Mouse (Mus musculus) heart, postnatal 25 days (tissue): Measurements from ENCODE around the gene Ksr1. TPM values are rescaled to one million over a fixed set of nuclear protein-coding genes. Genes with fewer than 3 reads are reported as not detected.

Experiments used
- DNase-seq: peaks from one replicate; pipeline ENCODE4 v3.0.0; 2022; ENCODE audit warnings: low spot score
- intact Hi-C: fragments of 180-260 bp; cut with DNase I; formaldehyde crosslinking; loops from one replicate; pipeline ENCODE4 v1.15.1; 2025
- total RNA-seq, 2 experiments: library from RNA; stranded (reverse); gene quantifications; 2 replicates each; pipeline ENCODE4 v1.2.3; 2021

Ksr1 gene
- total RNA-seq, 2 experiments from 2014 or later: 7.3 TPM

DNA sequence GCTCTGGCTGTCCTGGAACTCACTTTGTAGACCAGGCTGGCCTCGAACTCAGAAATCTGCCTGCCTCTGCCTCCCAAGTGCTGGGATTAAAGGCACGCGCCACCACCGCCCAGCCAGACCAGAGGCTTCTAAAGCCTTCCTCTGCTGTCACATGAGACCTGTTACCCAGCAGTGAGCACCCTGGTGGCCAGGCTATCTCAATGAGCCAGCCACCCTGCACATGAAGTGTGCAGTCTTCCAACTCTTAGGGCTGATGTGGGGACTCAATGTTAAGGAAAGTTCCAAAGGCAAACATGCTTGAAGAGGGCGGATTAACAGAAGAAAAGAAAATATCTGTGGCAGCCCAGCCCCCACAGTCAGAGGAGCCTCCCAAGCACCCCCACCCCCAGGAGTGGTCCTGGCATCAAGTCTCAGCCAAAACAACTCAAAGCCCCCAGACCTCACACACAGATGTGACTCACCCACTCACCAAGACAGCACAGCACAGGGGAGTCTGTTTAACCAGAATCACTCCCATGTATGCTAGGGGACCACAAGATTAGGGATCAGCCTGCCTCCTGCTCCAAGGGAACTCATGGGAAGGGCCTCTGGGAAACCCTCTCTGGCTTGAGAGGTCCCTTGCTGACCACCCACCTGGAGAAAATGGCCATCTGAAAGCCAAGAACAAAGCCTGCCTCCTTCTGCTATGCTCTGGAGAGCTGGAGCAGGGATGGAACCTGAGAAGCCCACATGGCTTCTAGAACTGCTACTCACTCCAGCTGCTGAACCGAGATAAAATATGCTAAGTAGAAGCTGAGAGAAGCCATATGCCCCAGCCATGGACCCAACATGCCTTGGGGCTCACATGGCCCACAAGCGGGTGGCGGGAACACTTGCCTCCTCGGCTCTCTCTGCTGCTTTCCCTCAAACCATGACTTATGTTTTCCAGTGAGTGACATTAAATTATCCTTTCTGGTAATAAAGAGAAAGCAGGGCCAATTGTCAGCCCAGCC is 91.8 kb downstream of the Ksr1 start:
- no peak for DNase-seq
- intact Hi-C loops: no loop called here

DNA sequence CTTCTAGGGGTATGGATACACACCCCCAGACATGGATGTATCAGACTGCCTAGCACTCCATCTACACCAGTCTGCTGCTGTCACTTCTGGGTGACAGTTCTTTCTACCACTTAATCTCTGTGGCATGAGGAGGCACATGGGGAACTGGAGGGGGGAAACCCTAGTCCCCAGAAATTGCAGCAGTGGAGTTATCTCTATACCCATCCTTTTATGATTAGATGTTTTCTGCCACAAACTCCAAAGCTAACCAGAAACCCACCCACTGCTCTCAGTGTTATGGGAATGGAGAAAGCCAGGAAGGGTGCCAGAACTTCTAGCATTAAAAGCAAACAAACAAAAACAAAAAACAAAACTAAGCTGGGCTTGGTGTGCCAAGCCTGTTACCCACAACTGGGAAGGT is 92.8 kb downstream of the Ksr1 start:
- intact Hi-C loops: no loop called here
- DNase-seq: no peak

DNA sequence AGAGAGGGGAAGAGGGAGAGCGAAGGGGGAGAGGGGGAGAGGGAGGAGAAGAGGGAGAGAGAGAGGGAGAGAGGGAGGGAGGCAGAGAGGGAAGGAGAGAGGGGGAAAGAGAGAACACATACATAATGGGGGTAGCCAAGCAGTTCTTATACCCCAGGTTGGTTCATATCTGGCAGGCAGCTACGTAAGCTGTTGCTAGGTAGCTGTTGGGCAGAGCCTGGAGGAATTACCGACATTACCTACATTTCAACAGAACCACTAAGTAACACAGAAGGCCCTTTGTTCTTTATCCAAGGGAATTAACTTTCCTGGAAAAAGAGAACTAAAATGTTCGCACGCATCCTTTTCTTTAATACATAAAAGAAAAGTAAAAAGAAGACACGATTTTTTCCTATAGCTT is 93.4 kb downstream of the Ksr1 start:
- intact Hi-C loops: no loop called here
- no peak for DNase-seq

DNA sequence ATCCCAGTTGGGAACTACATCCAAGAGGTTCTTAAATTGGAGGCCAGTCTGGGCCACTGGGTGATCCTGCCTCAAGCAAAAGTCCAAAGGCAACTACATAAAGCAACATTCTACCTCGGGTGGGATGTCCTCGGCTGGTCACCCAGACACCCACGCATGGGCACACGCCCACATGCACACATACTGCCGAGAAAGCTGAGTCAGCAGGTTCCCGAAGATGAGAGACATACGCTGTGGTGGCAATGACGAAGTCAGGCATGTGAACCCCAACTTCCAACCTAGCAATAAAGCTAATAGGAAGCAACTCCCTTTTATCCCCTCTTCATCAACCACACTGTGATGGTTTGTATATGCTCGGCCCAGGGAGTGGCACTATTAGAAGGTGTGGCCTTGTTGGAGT is 94.7 kb downstream of the Ksr1 start:
- no peak for DNase-seq
- intact Hi-C loops: no loop called here

DNA sequence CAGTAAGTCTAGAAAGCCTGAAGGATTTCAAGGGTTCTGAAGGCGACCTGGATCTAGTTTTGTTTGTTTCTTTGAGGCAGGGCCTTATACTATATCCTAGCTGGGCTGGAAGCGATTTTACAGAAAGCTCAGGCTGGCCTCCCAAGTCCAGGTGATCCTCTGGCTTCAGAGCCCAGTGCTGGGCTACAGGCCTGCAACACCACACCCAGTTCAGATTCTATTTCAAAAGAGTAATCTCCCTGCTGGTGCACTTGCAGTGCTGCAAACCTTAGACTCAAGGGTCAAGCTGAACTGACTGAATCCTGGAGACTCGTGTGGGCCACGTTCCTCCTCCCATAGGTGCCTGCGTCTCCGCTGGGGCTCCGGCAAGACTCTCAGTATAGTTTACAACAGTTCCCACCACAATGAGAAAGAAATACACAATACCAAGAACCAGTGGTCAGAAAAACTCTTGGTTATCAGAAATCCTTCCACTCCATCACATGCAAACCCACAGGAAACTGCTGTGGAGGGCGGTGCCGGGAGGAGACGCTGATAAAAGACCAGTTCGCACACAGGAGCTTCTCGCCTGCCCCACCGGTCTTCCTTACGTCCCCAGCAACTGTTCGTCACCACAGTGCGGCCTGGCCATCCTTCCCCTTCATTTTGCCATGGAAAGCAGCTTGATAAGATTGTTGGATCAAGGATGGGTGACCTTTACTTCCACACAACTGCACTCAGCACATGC is 95.3 kb downstream of the Ksr1 start:
- no peak for DNase-seq
- intact Hi-C loops: no loop called here

DNA sequence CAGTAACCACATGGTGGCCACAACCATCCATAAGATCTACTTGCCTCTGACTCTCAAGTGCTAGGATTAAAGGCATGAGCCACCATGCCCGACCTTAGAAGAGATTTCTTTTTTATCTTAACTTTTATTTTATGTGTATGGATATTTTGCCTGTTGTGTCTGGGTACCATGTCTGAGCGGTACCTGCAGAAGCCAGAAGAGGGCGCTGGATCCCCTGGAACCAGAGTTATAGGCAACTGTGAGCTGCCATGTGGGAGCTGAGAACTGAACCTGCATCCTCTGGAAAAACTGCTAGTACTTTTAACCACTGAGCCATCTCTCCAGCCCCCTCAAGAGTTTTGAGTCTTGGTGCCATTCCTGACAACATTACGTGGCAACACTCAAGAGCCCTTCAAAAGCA is 97.3 kb downstream of the Ksr1 start:
- no peak for DNase-seq
- intact Hi-C loops: loop anchor here (5.0 kb wide), 1 partner anchor 33 kb away; no protein-coding TSS in a partner anchor

DNA sequence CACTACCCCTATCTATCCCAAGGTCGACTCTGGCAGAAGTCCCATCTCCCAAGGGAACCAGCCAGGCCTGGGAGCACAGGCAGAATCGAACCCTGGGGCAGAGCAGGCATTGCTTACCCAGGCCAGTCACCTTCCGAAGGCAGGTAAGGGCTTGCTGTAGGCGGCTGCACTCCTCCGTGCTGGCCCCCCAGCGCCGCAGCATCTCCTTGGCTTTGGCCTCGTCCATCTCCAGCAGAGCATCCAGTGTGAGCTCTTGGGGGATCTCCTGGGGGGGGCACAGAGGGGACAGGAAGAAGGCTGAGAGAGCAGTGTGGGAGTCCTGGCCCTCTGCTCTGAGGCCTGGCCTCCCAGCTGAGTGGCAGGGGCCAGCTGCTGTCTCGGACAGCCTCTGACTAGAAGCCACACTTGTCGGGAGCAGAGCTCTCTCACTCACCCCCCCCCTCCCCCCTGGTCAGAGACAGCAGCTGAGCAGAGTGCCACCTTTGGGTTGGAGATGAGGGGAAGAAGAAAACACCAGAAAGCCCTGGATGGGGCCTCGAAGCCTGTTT is 99.0 kb downstream of the Ksr1 start:
- intact Hi-C loops: loop anchor here (5.0 kb wide), 1 partner anchor 35 kb away; no protein-coding TSS in a partner anchor
- no peak for DNase-seq

DNA sequence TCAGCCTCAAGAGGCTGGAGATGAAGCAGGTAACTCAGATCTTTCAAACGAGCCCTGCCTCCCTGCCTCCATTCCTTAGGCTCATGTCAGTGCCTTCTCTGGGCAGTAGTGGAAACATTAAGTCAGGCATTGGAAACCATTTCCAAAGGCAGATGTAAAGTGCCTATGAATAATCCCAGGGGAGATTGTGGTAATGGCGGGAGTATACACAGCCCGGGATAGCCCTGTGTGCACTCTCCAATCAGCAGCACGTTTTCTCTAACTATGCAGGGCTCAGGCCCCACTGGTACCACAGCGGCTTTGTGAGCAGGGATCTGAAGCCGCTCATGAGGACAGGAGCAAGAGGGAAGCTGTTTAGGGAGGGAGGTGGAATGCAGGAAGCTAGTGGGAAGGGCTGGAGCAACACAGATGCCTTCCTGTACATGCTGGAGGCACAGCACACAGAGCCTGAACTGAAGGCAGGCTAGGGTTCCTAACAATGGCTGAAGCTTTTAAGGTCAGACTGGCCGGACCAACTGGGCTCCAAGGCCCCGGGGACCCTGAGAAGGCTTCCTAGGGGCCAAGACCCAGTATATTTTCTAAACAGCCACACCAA is 99.5 kb downstream of the Ksr1 start:
- no peak for DNase-seq
- intact Hi-C loops: loop anchor here (5.0 kb wide), 1 partner anchor 36 kb away; no protein-coding TSS in a partner anchor

DNA sequence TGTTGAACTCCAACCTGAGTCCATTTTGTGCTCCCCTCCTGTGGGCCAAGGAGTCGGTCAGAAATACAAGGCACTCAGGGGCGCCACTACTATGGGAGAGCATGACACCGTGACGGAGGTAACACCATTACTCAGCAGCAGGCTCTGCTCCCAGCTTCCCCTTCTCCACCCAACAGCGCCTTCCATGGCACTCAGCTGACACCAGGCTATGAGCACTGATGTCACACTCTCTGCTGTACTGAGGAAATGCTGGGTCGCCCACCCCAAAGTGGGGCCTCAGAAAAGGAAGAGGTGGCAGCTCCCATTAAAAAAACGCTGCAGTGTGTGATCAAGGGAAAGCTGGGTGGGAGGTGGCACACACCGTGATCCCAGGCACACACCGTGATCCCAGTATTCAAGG is 101.0 kb downstream of the Ksr1 start:
- intact Hi-C loops: loop anchor here (5.0 kb wide), 1 partner anchor 37 kb away; no protein-coding TSS in a partner anchor
- DNase-seq: no peak

DNA sequence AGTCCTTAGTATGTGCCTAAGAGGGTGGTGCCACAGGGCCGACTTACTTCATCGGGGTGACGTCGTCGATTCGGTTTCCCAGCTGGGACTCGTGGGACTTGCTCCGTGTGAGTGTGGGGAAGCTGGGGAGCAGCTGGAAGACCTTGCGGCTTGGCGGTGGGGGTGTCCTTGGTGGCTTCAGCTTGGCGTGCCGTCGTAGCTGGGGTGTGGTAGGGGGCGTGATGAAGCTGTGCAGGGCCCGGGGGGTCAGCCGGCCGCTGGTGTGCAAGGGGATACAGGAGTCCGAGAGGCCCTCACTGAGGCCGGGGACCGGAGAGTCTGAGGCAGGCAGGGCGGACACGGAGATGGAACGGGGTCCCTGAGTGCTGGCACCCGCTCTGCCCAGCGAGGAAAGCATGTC is 101.4 kb downstream of the Ksr1 start:
- no peak for DNase-seq
- intact Hi-C loops: loop anchor here (5.0 kb wide), 1 partner anchor 38 kb away; no protein-coding TSS in a partner anchor

DNA sequence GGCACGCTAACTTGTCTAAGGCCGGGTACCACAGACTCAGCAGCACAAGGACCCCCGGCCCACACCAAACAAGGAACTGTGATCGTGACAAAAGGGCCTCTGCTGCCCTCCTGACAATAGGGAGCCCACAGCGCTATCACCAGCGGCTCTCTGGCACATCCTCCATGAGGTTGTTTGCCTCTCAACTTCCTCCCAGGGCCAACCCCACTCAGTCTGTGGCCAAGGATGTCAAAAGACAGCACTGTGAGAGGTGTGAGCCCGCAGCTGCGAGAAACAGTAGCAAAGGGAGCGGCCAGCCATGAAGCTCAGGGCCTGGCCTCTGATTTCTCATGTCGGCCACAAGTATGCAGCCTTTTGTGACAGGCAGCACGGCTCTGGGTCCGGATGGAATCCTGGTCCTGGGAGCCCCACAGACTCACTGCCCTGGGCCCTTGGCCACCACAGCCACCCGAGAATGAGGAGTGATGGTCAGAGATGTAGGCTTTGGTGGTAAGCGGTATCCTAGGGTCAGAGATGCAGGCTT is 104.2 kb downstream of the Ksr1 start:
- intact Hi-C loops: no loop called here
- no peak for DNase-seq

DNA sequence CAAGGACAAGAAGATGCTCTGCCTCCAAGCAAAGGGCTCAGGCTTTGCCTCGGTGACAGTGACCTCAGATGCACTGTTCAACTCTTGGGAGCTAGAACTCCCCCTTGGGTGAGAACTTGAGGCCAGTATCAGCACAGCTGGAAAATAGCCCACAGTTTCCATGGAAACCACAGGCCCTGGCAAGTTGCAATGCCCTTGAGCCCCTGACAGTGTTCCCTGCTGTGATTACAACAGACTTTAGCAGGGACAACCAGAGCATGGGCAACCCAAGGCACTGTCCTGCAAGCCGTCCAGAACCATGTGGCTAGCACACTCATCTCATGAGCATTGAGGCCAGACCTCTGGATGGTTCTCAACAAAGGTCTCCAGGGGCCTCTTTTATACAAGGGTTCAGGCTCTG is 106.7 kb downstream of the Ksr1 start:
- DNase-seq: peak; percentile 61
- intact Hi-C loops: no loop called here

DNA sequence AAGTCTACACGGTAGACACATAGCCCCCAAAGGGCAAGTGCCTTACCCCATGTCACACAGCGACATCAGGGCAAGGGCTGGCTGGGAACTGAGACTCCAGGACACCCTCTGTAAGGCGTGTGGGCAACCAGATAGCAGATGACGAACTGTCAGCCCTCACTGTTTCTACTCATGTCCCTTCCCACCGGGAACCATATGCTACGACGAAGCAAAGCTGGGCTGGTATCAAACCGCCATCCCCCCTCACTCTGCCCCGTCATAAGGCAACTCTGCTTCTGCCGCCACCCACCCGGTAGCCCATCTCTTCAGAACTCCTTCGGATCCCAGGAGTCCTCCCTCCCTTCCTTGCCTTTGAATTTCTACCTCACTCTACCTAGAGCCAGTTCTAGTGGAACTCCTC is 108.7 kb downstream of the Ksr1 start:
- intact Hi-C loops: no loop called here
- DNase-seq: no peak

DNA sequence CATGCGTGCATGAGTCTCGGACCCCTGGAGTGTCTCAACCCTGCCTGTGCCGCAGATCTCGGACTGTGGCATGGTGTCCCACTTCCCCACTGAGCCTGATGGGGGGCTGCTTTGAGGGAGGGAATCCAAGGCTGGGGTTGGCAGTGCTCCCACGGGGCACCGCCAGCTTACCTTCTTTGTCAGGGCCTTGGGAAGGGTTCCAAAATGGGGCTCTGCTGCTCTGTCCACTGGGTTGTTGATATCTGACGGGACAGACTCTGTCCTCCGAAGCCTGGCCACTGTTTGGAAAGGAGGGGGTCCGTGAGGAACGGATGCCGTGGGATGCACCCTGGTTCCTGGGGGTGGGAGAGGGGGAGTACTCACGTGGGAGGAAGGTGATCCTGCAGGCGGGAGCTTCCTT is 109.9 kb downstream of the Ksr1 start:
- intact Hi-C loops: no loop called here
- no peak for DNase-seq

DNA sequence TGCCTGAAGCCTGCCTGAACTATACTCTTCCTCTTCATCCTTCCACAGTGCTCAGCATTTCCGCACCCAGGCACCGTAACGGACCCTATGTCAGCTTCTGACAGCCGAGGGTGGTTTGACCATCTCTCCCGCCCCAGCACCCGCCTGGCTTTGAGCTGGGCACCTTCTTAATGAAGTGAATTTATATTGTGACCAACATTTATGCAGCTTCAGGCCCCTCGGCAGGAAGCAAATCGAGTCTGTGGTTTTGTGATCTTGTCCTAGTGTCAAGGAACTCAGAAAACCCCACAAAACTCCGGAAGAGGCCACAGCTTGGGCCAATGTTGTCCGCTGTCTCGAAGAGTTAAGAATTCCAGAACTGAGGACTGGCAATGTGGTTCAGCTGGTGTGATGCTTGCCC is 112.6 kb downstream of the Ksr1 start:
- DNase-seq: no peak
- intact Hi-C loops: loop anchor here (5.0 kb wide), 2 partner anchors 49 to 364 kb away; no protein-coding TSS in a partner anchor

DNA sequence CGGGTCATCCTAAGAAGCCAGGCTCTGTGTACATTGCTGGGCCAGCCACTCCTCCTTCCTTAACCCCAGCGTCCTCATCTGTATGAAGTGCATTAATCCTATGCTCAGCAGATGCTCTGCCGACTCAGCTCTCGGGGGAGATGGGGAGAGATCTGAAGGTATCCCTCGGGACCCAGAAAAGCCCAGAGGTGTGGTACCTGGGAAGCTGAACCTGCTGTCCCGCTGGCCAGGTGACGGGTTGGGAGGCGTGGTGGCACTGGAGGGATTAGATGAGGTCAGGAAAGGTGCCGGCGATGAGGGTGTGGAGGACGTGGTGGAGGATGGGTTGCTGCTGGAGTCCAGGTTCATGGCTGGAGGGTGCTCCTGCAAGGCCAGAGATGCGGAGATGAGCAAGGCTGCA is 113.2 kb downstream of the Ksr1 start:
- intact Hi-C loops: loop anchor here (5.0 kb wide), 2 partner anchors 49 to 364 kb away; no protein-coding TSS in a partner anchor
- DNase-seq: no peak

DNA sequence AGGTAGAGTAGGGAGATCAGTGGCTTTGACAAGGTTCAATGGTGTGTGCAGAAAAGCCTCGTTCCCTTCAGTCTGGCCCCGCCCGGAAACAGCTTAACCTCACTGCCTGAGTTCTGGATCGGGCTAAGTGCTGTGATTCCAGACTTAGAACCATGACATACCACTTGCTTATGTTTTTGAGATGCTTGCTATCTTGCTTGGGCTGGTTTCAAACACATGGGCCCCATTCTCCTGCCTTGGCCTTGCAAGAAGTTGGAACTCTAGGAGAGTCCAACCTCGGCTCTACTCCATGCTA is 114.8 kb downstream of the Ksr1 start:
- no peak for DNase-seq
- intact Hi-C loops: loop anchor here (2.0 to 5.0 kb wide), 4 partner anchors 51 to 366 kb away; no protein-coding TSS in a partner anchor

DNA sequence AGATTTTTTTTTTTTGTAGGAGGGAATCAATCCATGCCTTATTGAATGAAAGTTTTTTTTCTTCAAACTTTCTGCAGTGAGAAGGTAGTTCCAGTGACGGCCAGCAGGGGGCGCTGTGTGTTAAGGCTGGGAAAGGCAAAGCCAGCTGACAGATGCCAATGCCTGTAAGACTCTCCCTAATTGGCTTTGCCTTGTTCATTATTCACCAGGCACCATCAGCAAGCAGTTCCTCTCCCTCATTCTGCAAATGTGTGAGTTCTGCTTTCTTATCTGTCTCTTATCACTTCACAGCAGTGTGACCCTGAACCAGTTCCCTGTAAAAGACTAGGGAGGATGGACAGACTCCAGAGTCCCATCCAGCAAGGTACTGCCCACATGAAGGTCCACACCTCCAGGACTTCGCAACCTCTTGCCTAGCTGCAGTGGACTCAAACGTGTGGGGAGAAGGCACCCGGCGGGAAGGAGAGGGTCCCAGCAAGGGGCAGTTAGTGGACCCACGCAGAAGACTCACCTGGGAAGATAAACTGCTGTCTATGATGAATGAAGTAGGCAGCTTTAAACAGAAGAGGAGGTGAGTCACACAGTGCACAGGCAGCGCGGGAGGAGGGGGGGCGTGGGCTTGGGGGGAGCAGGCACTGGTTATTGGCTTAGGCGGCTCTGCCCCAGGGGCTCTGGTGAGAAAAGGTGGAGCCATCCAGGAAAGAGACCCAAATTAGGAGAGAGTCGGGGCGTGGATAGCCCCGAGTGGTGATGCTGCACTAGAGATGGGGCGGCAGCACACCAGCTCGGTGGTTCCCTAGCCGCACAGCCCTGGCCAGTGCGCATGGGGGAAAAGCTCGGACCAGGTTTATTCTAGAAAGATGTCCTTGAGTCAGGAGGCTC is 115.4 kb downstream of the Ksr1 start:
- intact Hi-C loops: loop anchor here (1.0 to 5.0 kb wide), 6 partner anchors 51 to 366 kb away; no protein-coding TSS in a partner anchor
- peak; percentile 64 for DNase-seq

DNA sequence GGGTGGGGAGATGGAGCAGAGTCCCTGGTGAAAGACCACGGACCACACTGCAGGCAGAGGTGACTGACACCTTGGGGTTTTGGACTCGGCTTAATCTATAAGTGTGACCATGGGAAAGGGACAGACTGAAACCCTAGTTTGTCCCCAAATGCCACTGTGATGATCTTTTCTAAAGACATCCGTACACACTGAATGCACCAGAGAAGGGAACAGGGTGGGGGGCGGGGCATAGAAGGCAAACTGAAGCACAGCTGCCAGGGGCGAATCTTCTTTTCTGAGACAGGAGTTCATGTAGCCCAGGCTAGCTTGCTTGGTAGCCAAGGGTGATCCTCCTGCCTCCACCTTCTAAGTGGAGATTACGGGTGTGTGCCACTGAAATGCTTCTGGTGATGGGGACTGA is 122.5 kb downstream of the Ksr1 start:
- no peak for DNase-seq
- intact Hi-C loops: no loop called here
